Mouse (Mus musculus) lung, adult 2 months (tissue): ENCODE results near the gene Pigs.

Experiments used
- CTCF ChIP-seq: fragments of 200-500 bp; IDR thresholded peaks from 2 replicates; pipeline ENCODE4 v1.5.1; 2011; ENCODE audit warnings: mild to moderate bottlenecking, low read length, control low read depth; ENCODE audit not compliant: insufficient read depth
- POLR2A ChIP-seq: fragments of 200-500 bp; IDR thresholded peaks from 2 replicates; pipeline ENCODE4 v1.6.1; 2011; ENCODE audit warnings: low read depth, mild to moderate bottlenecking, control low read depth, low read length, borderline replicate concordance; ENCODE audit errors: extremely low read depth

GRCm38 (mm10) chr11:78353081-78353480, 24.9 kb downstream of the Pigs start:
- TF ChIP-seq POLR2A (no peak), CTCF (no peak)
